Mouse (Mus musculus): ENCODE measurements at regions not wholly inside any gene's neighbourhood (a gene's known extent, or its start where the extent isn't known, plus 50 kb on each side); places are given as distances from the start of the nearest gene placed in this dataset.

DNA sequence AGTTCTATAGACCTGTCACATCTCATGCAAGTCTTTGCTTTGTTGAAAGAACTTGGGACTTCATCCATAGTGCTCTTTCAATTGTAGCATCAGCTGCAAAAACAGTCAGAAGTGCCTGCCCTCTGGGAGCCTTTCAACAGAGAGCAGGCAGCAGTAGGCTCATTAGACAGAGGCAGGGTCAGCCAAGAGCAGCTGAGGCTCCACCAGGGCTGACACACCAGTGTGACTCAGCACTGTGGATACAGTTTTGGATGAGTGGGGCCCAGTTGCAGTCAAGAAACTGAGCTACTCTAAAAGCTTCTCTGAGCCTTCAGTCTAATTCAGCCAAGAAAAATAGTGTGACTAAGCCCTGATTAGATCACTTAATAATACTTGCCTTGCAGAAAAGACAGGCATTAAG lies 326.0 kb upstream of the Arrdc3 start:
- H3K27ac ChIP-seq: no peak overlapping the region
- DNase-seq (ENCODE audit: low spot score): peak; percentile 7
- H3K9ac ChIP-seq (replicated peaks; ENCODE audit: low read length): no peak overlapping the region
- no peak for ATAC-seq
- no peaks in the 10 kb centered on the region for H3K4me1 ChIP-seq (ENCODE audit: insufficient read depth, low read length)
- H3K4me2 ChIP-seq (ENCODE audit: low read depth, low read length): no peak overlapping the region
- no peak for TF ChIP-seq CTCF (IDR thresholded peaks at IDR 0.05; ENCODE audit: low read depth)
- no peaks in the 10 kb centered on the region for H3K27me3 ChIP-seq (ENCODE audit: insufficient read depth, low read length)
- H3K4me3 ChIP-seq (ENCODE audit: low read length): no peak overlapping the region
- H3K36me3 ChIP-seq (ENCODE audit: insufficient read depth, low read length): no peaks in the 10 kb centered on the region
- no peaks in the 10 kb centered on the region for H3K9me3 ChIP-seq (ENCODE audit: low read length)
